Mouse (Mus musculus) limb, embryonic 10.5 days (tissue): Measurements from ENCODE around the gene Rhox2e. TPM values are rescaled to one million over a fixed set of nuclear protein-coding genes. Genes with fewer than 3 reads are reported as not detected.
"Not testable (repeated sequence)": the region's sequence is repeated elsewhere in the genome, so short reads cannot be mapped to it uniquely, and the experiment has no call there.

Experiments used
- DNase-seq: peaks from one replicate; pipeline ENCODE4 v3.0.0-alpha.2; 2017; ENCODE audit warnings: low spot score
- H3K27ac ChIP-seq: fragments of 300-500 bp; sonication (generic); 2 replicates; pipeline ENCODE4 v1.5.1; 2016; ENCODE audit warnings: mild to moderate bottlenecking
- H3K27me3 ChIP-seq: fragments of 300-500 bp; sonication (generic); 2 replicates; pipeline ENCODE4 v1.6.1; 2016; ENCODE audit warnings: low read depth, mild to moderate bottlenecking; ENCODE audit not compliant: poor library complexity, severe bottlenecking
- H3K36me3 ChIP-seq: fragments of 300-500 bp; sonication (generic); 2 replicates; pipeline ENCODE4 v1.6.1; 2016; ENCODE audit warnings: mild to moderate bottlenecking, moderate library complexity
- H3K4me1 ChIP-seq: fragments of 300-500 bp; sonication (generic); 2 replicates; pipeline ENCODE4 v1.6.1; 2016
- H3K4me3 ChIP-seq: fragments of 300-500 bp; sonication (generic); 2 replicates; pipeline ENCODE4 v1.5.1; 2016; ENCODE audit warnings: mild to moderate bottlenecking, moderate library complexity
- H3K9me3 ChIP-seq: fragments of 300-500 bp; sonication (generic); replicated peaks from 2 replicates; pipeline ENCODE4 v1.6.1; 2016; ENCODE audit warnings: mild to moderate bottlenecking
- WGBS: fragments of 180-500 bp; shearing (Covaris S2); methylation state at CpG from one replicate; pipeline ENCODE4 v1.1.7; 2016; 5-methylcytosine and 5-hydroxymethylcytosine counted together
- polyA plus RNA-seq: library from polyadenylated mRNA; unstranded; fragments of >200 nt; fragmentation: Nextera tagmentation; extraction: Ambion mirVana; gene quantifications from 2 replicates; pipeline ENCODE4 v1.2.1, GENCODE M21; 2016

Gene Rhox2e
- polyA plus RNA-seq, result not detected in 2 replicates

DNA sequence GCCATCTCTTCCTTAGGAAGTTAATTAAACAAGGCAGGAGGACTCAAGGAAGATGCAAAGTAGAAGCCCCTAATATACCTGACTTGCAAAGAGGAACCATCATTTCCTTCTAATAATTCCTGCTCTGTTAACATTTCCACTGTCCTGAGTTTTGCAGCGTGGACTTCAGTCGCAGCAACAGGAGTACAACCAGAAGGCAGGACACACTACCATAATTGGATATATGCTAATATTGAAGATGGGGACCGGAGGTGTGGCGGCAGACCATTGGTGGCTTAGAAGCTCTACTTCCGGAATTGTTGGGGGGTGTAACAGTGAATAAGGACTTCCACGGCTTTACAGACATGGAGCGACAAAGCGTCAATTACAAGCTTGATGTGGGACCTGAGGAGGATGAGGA is at the start of gene Rhox2e:
Rhox2e (plus strand) TSS at position 301 of the 400 bp plus-strand sequence.
- not testable (repeated sequence) for H3K36me3 ChIP-seq, H3K4me1 ChIP-seq, H3K9me3 ChIP-seq, H3K27me3 ChIP-seq, H3K4me3 ChIP-seq, H3K27ac ChIP-seq, DNase-seq
- 97% methylated on average over 2 of the region's 8 CpGs for WGBS

DNA sequence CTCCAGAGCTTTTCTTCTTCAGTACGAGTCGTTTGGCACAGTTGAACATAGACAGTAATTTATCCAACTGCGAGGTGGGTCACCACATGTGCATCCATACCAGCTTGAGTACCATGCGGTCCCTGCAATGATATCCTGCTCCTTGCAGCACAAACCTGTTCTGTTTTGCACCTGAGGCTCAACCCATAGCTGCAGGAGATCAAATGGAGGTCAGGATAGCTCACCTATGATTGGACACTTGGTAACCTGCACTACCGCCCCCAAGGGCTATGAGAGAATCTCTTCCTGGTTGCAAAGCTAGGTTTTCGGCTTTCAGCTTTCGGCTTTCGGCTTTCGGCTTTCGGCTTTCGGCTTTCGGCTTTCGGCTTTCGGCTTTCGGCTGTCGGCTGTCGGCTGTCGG is 16.2 kb upstream of the Rhox2e start, which contains the start of gene Rhox4d:
Rhox4d (plus strand) TSS at position 301 of the 400 bp plus-strand sequence.
- H3K4me3 ChIP-seq, DNase-seq, H3K36me3 ChIP-seq, H3K4me1 ChIP-seq, H3K27ac ChIP-seq, H3K9me3 ChIP-seq, H3K27me3 ChIP-seq: not testable (repeated sequence)
- 96% methylated on average over 15 of the region's 18 CpGs for whole genome bisulfite sequencing

DNA sequence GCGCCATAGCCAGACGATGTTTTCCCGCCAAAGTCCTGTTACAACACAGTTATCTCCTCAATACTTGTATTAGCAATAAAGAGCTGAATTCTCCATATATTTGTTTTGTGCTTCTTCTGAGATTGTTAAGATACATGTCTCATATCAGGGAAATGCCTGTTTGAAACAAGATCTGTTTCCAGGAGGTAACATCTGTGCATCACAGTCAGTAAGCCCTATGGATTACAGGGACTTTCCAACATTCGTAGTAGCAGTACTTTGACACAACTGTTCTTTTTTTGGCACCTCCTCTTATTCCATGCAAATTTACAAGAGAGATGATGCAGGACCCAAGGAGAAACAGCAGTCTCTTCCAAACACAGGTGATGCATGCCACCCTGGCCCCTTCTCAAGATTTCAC is 11.5 kb downstream of the Rhox2e start, which contains the start of gene Rhox3e:
Rhox3e (plus strand) TSS at position 301 of the 400 bp plus-strand sequence.
- not testable (repeated sequence) for H3K9me3 ChIP-seq, DNase-seq, H3K27me3 ChIP-seq, H3K4me1 ChIP-seq, H3K4me3 ChIP-seq, H3K27ac ChIP-seq, H3K36me3 ChIP-seq
- 100% methylated on average over 1 of the region's 4 CpGs for WGBS

DNA sequence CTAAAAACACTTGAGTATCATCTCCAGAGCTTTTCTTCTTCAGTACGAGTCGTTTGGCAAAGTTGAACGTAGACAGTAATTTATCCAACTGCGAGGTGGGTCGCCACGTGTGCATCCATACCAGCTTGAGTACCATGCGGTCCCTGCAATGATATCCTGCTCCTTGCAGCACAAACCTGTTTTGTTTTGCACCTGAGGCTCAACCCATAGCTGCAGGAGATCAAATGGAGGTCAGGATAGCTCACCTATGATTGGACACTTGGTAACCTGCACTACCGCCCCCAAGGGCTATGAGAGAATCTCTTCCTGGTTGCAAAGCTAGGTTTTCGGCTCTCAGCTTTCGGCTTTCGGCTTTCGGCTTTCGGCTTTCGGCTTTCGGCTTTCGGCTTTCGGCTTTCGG is 26.9 kb downstream of the Rhox2e start, which contains the start of gene Rhox4e:
Rhox4e (plus strand) TSS at position 301 of the 400 bp plus-strand sequence.
- WGBS, result 97% methylated on average over 10 of the region's 18 CpGs
- DNase-seq, H3K4me1 ChIP-seq, H3K4me3 ChIP-seq, H3K36me3 ChIP-seq, H3K9me3 ChIP-seq, H3K27ac ChIP-seq, H3K27me3 ChIP-seq: not testable (repeated sequence)

DNA sequence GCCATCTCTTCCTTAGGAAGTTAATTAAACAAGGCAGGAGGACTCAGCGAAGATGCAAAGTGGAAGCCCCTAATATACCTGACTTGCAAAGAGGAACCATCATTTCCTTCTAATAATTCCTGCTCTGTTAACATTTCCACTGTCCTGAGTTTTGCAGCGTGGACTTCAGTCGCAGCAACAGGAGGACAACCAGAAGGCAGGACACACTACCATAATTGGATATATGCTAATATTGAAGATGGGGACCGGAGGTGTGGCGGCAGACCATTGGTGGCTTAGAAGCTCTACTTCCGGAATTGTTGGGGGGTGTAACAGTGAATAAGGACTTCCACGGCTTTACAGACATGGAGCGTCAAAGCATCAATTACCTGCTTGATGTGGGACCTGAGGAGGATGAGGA is 40.9 kb downstream of the Rhox2e start, which contains the start of gene Rhox2f:
Rhox2f (plus strand) TSS at position 301 of the 400 bp plus-strand sequence.
- WGBS, result 87% methylated on average over 8 of the region's 8 CpGs
- H3K4me3 ChIP-seq, H3K27me3 ChIP-seq, H3K36me3 ChIP-seq, H3K27ac ChIP-seq, H3K4me1 ChIP-seq, DNase-seq, H3K9me3 ChIP-seq: not testable (repeated sequence)

DNA sequence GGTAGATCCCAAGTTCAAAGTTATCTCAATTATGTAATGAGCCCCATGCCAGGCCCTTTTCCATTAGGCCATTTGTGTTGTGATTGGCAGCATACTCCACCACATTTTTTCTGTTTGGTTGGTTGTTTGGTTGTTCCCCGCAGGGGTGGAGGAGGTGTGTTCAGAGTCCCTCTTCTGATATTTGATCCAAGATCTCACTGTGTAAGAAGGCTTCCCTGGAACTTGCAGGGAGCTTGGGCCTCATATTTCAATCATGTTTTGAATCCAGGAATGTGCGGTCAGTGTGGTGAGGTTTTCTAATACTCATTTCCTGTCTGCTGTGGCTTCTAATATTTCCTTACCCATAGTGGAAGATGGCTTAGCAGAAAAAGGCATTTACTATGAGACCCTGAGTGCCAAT is 42.4 kb downstream of the Rhox2e start:
- not testable (repeated sequence) for H3K36me3 ChIP-seq, H3K4me3 ChIP-seq, H3K27me3 ChIP-seq, DNase-seq, H3K9me3 ChIP-seq, H3K27ac ChIP-seq, H3K4me1 ChIP-seq
- WGBS, result 60% methylated on average over 2 of the region's 2 CpGs

DNA sequence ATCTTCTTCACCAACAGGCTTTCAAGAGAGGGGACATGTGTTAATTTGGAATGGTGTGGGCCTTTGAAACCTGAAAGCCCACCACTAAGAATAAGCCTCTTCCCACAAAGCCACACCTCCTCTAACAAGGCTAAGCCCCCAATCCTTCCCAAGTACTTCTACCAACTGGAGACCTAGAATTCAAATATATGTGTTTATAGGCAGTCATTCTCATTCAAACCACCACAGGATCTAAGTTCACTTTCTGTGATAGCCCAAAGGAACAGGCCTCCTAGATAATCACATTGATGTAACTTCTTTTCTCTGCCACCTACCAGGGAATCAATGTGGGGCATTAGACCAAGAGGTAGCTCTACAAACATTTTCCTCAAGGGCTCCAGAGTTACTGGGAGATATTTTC is 50.4 kb downstream of the Rhox2e start, which contains the start of gene Rhox3f:
Rhox3f (plus strand) TSS at position 301 of the 400 bp plus-strand sequence.
- not testable (repeated sequence) for DNase-seq, H3K4me3 ChIP-seq, H3K27ac ChIP-seq, H3K9me3 ChIP-seq, H3K4me1 ChIP-seq, H3K27me3 ChIP-seq, H3K36me3 ChIP-seq

Other genes with a start within 250 kb of the Rhox2e start
- not detected in 2 replicates for gene Rhox3a2, start 150.4 kb upstream of the Rhox2e start, polyA plus RNA-seq
- gene Rhox4a2, start 139.6 kb upstream of the Rhox2e start, polyA plus RNA-seq, result not detected in 2 replicates
- not detected in 2 replicates for gene Rhox2b, start 118.4 kb upstream of the Rhox2e start, polyA plus RNA-seq
- not detected in 2 replicates for gene Rhox4b, start 98.0 kb upstream of the Rhox2e start, polyA plus RNA-seq
- not detected in 2 replicates for gene Rhox2c, start 76.8 kb upstream of the Rhox2e start, polyA plus RNA-seq
- not detected in 2 replicates for gene Rhox3c, start 71.9 kb upstream of the Rhox2e start, polyA plus RNA-seq
- not detected in 2 replicates for gene Rhox4c, start 50.1 kb upstream of the Rhox2e start, polyA plus RNA-seq
- not detected in 2 replicates for gene Rhox2d, start 37.0 kb upstream of the Rhox2e start, polyA plus RNA-seq
- gene Rhox4d, start 16.1 kb upstream of the Rhox2e start, polyA plus RNA-seq, result not detected in 2 replicates
- gene Rhox3e, start 11.6 kb downstream of the Rhox2e start, polyA plus RNA-seq, result not detected in 2 replicates
- gene Rhox4e, start 27.0 kb downstream of the Rhox2e start, polyA plus RNA-seq, result not detected in 2 replicates
- not detected in 2 replicates for gene Rhox2f, start 41.0 kb downstream of the Rhox2e start, polyA plus RNA-seq
- gene Rhox3f, start 50.5 kb downstream of the Rhox2e start, polyA plus RNA-seq, result not detected in 2 replicates
- gene Rhox4f, start 77.3 kb downstream of the Rhox2e start, polyA plus RNA-seq, result not detected in 2 replicates
- gene Rhox3g, start 98.2 kb downstream of the Rhox2e start, polyA plus RNA-seq, result not detected in 2 replicates
- gene Rhox2g, start 113.0 kb downstream of the Rhox2e start, polyA plus RNA-seq, result not detected in 2 replicates
- gene Rhox4g, start 120.9 kb downstream of the Rhox2e start, polyA plus RNA-seq, result not detected in 2 replicates
- not detected in 2 replicates for gene Rhox3h, start 138.3 kb downstream of the Rhox2e start, polyA plus RNA-seq
- gene Rhox2h, start 142.8 kb downstream of the Rhox2e start, polyA plus RNA-seq, result not detected in 2 replicates